Mouse (Mus musculus) lung, postnatal 14 days (tissue): ENCODE results near the gene Vasp.

Experiments used
- DNase-seq: peaks from one replicate; pipeline ENCODE4 v3.0.0; 2021

The Vasp gene

DNA sequence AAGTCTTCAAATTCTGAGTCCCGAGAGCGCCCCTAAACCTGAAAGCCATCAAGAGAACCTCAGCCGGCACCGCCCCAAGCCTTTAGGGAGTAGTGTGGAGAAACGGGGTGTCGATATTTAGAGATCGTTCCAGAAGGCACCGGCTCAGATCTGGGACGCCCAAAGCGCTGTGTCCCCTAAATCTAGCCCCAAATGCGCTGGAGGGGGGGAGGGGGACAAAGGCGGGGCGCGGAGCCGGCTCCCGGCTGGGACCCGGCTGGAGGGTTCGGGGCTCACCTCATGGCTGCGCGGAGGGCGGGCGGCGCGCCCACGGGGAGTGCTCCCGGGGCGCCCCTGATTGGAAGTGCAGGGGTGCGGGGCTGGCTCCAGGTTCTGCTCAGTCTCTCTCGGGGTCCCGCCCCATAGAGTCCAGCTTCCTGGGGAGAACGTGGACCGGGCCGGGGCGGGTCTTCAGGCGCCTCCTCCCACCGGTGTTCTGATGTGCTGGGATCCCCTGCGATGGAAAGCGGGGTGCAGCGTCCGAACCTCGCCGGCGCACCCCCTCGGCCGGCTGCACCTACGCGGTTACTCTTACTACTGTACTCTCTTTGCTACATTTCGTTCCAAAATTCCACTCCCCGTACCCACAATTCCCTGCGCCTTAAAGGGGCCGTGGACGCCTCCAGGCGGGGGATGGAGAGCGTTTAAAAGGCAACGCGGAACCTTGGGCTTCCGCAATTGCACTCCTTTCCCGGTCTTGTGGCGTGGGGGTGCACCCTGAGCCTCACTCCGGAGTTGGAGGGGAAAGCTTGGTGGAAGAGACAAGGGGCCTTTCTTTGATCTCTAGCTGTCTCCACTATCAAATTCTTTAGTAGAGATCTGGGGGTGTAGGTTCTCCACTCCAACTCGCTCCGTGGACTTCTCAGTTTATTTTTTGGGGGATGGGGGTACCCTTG, at the start of gene Vasp:
Gene Vasp, minus strand, starts transcription at position 580 of the 935 bp plus-strand sequence.
- peak; percentile 87 for DNase-seq

DNA sequence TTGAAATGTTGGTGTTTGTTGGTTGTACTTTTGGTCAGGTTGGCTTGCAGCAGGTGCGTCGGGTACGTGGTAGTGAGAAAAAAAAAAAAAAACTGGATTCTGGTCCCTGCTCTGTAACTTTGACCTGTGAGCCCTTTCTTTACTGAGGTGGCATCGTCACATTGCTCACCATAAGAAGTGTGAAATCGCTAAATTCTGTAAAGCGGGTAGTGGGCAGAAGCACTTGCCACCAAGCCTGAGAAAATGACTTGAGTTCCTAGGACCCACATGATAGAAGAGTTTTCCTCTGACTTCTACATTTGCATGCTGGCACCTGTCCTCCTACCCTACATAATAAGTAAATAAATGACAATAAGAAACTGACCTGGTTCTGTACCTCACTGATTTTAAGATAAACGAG, 49.0 kb upstream of the Vasp start:
- no peak for DNase-seq

DNA sequence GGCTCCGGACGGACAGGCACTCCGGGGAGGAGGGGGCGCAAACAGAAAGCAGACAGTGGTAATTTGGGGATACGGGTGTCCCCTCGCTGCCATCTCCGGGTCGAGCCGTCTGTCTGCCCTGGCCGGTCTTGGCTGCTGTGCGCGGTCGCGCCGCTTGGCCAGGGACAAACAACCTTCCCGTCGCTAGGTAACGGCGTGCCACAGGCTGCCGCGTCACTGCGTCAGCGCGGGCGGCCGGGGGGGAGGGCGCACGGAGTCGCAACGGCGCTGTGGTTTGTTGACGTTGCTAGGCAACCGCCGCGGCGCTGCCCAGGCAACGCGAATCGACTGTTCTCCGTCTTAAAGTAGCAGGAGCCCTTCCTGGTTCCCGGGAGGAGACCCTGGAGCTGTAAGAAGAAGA, 48.3 kb upstream of the Vasp start:
- peak; percentile 98 for DNase-seq

DNA sequence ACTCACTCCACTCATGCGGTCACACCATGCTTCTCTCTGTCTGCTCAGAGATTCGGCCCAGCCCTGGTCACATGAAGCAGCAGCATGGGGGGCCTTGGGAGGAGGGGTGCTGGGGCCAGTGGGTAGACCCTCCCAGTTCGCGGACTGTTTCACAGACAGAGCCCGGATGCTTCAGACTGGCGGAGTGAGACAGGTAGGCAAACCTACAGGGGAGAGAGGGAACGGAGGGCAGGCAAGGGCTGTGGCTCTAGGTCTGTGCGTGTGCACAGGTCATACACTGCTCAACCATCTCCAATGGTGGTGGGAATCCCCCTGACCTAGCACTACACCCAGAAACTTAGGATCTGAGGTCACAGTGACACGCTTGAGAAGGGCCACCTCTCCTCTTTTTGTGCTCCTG, 47.8 kb upstream of the Vasp start:
- DNase-seq: no peak

DNA sequence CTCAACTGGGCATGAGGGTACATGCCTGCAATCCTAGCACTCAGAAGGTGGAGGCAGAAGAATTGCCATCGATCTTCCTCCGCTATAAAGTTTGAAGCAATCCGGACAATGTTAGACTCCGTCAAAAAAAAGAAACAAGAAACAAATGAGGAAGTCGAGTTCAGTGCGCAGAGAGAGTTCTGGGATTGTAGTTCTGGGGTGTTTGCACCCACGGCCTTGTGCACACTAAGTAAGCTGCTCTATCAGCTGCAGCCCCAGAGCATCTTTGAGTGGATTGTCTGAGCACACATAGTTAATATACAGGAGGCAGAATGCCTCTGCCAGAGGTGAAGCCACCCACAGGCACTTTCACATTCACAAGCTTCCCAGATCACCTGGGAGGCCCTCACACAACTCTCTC, 47.1 kb upstream of the Vasp start:
- DNase-seq: no peak

DNA sequence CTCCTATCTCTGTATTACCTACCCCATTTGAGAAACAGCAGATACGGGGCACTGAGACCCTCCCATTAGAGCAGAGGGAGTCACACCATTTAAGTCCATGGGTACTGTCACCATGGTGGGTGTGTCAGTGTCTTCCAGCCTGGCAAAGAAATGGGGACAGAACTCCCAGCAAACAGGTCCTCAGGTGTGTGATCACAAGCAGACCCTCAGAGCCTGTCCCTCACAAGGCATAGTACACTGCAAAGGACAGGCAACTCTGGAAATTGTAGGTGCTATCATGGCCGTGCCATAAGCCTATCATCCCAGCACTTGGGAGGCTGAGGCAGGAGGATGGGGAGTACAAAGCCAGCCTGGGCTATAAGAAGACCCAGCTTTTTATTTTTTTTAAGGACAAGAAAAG, 46.6 kb upstream of the Vasp start:
- no peak for DNase-seq

DNA sequence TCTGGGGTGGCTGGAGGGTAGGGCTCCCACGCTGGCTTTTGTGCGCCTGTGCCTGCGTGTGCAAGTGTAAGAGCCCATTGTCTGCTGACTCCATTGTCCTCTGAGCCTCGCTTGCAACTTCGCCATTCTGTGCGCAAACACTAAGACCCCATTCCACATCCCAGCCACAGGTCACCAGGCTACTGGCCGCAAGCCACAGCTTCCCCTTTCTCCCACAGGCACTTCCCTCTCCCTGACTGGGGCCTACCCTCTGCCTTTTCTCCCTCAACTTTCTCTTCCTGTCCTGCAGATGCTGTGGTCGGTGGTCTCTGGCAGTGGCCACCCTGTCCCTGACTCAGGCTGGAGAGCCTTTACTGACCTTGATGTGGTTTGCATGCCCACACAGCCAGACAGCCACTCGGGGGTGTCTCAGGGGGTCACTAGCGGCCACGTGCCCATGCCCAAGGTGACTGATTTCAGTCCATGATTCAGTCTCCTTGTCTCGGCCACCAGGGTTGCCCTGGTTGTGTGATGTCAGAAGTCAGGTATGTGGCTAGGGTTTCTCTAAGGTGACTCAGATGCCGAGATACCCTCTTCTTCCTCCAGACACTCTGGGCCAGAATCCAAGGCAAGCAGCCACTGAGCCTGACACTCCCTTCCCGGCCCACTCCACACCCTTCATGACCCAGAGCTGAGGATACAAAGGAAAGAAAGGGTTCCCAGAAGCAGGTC, 45.0 kb upstream of the Vasp start:
- DNase-seq: peak; percentile 49

DNA sequence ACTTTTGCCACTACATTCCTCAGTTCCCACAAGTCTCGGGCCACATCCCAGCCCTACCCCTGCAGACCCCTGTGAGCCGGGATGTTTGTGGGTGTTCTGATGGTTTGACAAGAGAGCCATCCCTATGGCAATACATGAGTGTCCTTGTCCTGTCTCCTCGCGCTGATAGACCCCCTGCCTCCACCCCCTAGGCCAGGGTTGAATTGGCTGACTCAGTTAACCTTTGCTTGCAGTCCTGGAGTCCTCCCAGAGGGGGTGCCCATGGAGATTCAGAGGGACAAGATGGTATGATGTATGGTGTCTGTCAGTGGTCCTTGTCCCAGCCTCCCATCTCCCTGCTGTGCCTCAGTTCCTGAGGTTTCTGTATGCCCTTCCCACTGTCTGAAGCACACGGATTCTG, 42.4 kb upstream of the Vasp start:
- DNase-seq: no peak

DNA sequence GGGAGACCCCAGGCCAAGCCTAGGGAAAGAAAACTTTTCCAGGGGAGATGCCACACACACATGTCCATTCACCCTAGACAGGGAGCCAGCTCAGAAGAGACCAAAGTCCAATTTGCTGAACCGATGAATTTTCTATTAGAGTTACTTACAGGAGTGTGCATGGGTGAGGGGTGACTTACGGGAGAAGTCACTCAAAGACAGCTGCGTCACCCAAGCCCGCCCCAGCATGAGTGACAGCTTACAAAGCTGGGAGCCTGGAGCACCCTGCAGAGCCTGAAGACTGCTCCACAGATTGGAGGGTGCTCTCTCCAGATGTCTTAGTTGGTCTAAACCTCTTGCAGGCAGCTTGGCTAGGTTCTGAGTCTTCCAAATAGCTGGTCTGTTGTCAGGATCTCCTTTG, 40.4 kb upstream of the Vasp start:
- DNase-seq: no peak

DNA sequence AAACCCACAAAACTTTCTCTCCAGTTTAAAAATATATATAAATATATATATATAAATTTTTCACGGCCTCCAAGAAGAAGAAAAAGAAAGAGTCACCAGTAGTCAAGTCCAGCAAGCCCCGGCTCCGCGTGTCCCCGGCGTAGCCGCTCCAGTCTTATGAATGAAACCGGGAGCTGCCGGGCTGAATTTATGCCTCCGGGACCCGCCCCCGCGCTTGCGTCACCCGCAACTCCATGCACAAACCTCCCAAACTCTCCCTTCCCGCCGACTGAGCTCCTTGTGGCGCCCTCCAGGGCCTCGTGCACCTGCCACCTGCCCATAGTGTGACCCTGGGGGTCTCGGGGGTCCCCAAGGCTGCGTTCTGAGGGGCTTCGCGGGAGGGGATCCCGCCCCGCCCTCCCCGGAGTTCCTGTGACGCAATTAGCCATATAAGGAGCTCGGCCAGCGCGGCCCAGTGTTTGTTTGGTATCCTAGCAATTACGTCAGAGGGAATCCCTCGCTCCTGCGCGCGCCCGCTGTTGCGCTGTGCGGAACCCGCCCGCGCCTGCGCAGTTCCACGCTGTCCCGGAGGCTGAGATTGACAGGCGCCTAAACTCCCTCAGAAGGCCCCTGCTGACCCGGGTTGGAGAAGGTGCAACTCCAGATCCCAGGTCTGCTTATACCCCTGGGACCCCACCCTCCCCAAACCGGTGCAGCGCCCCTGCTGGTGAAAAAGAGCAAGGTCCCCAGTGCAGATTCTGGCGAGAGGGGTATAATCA, 38.4 kb upstream of the Vasp start, which contains the start of gene Fosb:
Gene Fosb, minus strand, starts transcription at position 168 of the 758 bp plus-strand sequence.
- DNase-seq: peak; percentile 97

DNA sequence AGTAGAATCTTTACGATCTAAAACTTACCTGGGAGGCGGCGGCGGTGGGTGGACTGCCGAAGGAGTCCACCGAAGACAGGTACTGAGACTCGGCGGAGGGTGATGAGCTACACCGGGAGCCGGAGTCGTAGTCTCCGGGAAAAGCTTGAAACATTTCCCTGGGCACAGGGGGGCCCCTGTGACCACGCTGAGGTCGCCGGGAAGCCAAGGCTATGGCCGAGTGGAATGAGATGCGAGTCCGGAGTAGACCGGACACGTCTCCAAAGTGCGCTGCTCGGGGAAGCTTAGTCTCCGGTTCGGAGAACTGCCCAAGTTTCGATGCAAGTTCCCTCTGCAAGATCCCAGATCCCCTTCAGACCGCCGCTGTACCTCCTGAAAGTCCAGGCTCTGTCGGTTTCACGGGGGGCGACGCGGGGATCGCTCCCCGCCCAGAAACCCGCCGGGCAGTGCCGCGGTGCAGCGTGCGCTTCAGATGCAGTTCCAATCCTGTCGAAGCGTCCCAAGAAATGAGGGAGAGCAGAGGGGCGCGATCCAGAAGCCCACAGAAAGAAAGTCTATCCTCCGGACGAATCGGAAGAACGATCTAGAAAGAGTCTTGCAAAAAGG, 37.8 kb upstream of the Vasp start:
- DNase-seq: no peak

DNA sequence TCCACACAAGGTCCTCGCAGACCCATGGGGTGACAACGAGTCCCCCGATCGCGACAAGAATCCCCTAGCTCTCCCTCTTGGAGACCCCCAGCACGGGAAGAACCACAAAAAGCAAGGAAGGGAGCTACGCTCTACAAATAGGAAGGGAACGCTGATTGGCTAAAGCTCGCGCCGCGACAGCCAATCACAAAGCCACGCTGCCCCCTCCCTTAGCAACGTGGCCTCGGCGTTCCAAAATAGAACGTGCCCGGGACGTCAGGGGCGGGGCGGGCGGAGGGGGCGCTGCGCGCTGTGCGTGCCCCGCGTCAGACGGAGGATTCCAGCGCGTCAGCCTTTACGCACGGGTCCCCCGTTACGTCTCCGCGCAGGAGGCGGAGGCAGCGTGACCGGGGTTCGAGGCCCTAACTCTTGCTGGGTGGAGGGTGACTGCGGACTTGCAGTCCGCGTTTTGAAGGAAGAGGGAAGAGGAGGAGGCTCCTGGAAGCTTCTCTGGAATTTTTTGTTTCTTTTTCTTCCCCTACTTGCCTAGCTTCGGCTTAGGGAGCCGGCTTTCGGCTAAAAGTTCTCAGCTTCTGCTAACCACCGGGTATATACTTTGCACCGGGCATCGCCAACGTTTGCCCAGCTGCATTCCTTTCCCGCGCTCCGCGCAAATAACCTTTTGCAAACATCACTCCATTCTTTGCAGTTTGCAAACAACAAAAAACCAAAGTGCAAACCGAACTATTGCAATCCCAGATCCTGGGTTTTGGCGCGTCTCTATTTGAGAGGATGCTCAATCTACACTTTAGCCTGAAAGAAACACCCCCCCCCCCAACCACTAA, 37.0 kb upstream of the Vasp start:
- peak; percentile 96 for DNase-seq

DNA sequence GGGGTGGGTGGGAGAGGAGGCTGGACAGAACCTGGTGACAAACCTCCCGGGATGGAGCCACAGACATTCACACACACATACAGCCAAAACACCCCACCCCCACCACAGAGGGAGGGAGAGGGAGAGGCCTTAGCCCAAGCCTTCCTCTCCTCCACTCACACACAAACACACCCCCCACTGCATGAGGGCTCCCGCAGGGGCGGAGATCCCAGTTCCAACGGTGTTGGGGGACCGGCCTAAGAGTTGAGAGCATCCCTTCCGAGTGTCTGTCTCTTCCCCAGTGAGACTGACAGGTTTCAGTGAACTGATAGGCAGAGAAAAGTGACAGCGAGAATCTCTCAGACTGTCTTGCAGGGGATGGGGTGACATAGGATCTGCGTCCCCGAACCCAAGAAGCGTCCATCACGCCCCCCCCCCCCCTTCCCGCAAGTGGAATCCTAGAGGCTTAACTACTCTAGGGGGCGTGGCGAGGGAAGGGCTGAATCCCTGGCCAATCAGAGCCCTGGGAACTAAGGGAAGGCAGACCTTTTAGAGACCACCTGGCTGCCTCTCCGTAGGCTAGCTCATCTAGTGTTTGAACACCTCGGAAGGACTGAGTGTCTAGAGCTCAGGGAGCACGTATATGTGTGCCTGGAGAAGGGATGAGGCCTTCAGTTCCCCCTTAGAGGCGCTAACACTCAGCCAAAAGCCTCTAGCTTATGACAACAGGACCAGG, 36.3 kb upstream of the Vasp start:
- DNase-seq: peak; percentile 82

DNA sequence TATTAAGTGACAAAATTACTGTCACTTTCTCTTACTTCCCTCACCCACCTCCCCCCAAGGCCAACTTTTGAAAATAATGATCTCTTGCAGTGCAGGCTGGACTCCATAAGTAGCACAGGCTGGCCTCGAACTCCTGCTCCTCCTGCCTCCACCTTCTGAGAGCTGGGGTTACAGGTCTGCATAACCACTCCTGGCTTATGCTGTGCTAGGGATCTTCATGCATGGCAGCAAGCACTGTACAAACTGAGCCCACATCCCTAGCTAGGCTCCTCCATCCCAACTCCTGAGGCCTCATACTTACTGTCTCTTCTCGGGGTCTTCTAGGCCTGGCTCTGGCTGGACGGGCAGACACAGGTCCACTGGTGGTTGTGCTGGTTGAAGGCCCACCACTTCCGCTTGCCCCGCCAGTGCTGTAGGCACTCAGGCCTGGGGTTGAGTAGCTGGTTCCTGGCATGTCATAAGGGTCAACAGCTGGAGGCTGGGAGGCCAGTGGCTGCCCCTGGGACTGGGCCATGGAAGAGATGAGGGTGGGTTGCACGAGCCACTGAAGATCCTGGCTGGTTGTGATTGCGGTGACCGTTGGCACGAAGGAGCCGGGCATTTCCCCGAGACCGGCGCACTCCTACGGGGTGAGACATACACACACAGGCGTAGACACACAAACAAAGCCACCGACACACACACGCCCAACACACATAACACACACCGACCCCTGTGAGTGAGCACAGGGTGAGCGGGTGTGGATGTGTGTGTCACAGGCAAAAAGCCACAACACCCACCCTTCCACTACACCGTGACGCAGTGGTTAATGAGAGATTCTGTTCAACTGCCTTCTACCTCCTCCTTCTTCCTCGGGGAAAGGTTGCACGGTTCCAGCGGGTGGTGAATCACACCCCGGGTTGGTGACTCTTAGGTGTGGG, 35.5 kb upstream of the Vasp start:
- DNase-seq: no peak

DNA sequence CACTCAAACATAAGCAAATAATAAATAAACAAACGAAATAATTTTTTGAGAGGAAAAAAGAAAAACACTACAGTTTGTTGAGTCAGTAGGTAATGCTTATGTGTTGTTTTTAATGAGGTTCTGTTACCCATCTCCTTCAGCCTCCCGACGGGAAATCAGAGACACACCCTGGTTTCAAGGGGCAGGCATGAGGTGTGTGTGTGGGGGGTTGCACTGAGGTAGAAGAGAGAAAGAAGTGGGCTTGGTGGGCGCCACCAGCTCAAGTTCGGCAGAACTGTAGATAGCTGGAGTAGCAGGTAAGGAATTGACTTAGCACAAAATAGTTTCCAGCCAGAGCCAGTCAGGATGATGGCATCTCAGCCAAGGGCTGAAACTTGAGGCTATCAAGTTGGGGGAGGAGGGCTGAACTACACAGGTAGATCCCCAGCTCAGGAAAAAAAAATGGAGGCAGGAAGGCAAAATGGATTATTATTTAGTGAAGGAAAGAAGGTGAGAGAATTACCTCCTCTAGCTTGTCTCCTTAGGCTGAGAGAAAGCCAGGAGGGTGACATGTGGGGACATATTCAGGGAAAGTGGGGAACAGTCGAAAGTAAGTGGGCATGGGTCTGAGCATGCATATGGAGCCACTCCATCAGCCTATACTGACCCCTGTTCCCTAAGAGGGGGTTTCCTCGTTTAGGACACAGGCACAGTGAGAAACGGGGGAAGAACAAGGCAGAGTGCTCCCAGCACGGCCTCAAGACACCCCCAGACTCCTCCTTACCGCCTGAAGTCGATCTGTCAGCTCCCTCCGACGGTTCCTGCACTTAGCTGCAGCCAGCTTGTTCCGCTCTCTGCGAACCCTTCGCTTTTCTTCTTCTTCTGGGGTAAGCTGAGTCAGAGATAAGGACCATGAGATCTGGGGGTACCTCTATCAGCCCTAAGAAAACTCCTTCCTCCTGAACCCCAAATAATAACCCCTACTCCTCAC, 34.5 kb upstream of the Vasp start:
- no peak for DNase-seq

DNA sequence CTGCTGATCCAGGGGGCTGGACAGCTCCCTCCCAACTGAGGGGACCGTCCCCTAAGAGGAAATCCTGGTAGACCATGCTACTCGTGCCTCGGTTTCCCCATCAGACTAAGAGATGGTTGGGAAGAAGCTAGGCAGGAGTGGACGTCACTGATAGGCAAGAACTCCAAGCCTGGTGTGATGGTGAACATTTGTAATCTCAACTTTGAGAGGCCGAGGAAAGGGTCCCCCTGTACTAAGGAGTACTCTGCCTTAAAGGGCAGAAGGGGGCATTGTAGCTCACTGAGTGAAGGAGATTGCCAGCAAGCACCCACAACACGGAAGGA, 33.8 kb upstream of the Vasp start:
- DNase-seq: no peak

DNA sequence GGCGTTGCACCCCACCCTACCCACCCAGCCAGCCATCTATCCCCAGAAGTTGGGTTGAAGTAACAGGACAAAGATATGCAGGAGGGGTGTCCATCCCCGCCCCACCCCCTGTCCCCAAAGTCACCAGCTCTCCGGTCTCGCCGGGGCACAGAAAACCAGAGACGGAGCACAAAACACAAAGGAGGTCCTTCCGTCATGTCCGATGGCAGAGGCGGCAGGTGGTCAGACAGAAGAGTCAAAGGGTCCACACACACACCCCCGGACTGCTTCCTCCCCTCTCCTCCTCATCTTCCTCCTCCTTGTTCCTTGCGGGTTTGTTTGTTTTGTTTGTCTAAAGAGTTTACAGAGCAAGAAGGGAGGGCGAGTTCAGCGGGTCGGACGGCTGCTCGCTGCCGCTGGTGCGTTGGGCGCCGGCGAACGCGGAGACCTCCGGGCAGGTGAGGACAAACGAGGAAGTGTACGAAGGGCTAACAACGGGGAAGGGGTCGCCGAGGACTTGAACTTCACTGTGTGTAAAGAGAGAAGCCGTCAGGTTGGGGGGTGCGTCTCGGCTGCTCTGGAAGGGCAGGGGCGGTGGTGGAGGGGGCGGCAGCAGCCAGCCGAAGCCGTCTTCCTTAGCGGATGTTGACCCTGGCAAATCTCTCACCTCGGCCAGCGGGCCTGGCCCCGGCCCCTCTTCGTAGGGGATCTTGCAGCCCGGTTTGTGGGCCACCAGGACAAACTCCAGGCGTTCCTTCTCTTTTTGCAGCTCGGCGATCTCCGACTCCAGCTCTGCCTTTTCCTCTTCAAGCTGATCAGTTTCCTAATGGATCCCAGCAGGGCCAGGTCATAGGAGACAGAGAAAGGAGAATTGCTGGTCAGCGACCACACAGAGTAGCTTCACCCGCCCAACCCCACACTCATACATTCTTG, 33.1 kb upstream of the Vasp start:
- no peak for DNase-seq

DNA sequence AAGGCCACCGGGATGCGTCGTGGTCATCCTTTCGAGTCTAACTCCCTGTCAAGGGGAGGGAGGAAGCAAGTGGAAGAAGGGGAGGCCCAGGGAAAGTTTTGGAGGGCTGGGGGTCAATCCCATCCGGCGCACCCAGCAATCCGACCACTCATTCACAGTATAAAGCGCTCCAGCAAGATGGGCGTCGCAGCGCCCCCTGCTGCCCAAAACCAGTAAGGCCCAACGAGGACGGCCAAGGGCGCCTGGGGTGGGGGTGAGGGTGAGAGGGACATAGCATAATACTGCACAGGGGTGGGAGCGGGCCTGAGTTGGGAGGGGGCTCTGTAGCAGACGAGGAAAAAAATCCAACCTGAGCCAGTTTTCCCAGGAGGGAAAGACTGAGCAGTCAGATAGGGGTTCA, 32.2 kb upstream of the Vasp start:
- peak; percentile 85 for DNase-seq
